Mouse (Mus musculus) G1E-ER4 (cell line): ENCODE results near the gene Tsacc. TPM values are rescaled to one million over a fixed set of nuclear protein-coding genes. Genes with fewer than 3 reads are reported as not detected.

Experiments
- GATA1 ChIP-seq: IDR thresholded peaks from one replicate; pipeline ENCODE4 v1.8.0; 2012; ENCODE audit warnings: low read length, inconsistent platforms
- polyA plus RNA-seq: library from polyadenylated mRNA; stranded (reverse); fragments of >175 nt; gene quantifications from 2 replicates; pipeline ENCODE4 v1.2.3, GENCODE M21; 2012

Gene Tsacc
- polyA plus RNA-seq, 1 experiment, result 1.1 TPM

DNA sequence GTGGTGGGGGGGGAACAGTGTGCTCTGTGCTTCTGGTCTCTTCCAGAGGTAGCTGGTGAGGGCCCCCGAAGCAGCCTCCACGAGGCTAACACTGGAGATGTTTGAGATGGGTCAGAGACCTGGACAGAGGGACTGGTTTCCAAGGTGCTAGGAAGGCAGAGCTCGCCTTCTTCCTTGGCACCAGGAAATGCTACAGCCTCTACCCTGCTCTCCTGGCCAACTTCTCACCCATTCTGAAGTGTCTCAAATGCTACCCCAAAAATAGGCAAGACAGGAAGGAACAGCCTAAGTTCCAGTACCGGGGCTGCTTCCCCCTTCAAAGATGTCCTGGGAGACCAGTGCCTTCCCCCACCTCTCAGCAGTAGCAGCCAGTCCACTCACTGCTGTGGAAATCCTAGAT is 57.4 kb downstream of the Tsacc start:
- no peak for TF ChIP-seq GATA1

DNA sequence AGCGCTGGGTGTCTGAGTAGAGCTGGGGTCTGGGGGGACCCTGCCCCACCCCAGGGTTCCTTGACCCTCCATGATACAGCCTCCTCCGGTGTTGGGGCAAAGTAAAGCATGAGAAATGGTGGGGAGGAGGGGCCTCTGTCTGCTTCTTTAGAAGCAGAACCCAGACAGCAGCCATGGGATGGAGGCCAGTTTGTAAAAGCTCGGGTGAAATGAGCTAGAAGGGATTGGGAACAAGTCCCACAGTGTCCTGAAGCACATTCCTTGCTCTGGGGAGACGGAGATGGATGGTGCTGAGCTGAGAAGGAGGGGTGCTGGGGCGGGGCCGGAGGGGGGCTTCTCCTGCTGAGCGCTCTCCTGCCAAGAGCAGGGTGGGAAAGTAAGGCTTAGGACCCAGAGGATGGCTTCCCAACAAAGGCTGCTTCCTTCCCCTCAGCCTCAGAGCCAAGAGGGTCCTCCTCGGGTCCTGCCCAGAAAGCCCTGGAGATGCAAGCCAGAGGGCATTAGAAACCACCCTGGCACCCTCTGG is 57.9 kb downstream of the Tsacc start:
- TF ChIP-seq GATA1, result no peak

DNA sequence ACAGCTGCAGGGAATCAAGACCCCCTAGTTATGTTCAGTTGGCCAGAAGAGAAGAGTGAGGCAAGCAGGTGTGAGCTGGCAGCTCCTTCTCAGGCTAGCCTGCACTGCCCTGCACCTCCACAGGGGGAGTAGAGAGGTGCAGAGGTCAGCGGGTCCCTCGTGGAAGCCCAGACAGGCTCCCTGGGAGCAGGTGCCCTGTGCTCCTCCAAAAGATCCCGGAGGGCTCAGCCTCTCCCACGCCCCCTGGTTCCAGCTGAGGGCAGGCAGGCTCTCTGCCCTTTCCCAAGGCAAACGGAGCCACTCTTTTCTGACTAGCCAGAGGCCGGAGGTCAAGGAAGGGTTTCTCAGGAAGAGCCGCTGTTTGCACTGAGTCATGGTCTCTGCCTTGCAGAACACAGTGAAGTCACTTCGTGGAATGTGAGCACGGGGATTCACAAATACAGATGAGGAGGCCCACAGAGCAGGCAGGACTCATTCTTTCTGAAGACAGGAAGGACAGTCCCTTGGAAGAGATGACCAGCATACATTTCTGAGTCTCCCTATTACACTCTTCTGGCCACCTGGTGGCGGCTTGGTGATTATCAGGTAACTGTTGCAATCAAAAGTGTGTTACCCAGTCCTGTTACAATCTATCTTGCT is 59.1 kb downstream of the Tsacc start:
- no peak for TF ChIP-seq GATA1

DNA sequence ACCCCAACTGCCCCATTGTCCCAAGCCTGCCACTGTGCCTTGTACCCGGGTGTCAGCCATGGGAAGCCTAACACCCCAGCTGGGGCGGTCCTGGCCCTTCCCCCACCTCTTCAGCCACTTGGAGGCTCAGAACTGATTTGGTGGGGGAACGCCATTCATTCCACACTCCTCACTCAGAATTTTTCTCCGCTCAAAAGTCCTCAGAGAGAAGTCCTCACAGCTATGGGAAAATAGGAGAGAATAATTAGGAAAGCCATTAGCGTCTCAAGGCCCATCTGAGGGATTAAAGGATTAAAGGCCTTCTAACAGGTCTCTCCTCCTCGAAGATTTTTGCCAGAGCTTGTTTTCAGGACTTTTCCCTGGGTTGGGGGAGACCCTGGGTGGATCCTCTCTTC is 59.6 kb downstream of the Tsacc start:
- no peak for TF ChIP-seq GATA1

DNA sequence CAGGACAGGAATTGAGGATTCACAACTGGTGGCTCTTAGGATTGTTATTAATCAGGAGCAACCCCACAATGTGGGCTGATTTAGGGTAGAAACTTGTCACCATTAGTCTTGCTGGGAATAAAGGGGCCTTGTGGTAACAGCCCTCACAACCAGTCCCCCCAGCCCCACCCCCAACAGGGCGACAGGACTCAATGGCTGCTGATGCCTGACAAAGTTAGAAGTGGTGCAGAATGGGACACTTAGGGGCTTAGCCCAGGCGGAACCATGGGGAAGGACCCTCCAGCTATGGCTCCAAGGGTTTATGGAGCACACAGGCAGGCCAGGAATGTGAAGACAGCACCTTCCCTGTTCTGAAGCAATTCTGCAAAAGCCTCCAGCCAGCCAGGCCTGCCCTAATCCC is 61.2 kb downstream of the Tsacc start:
- TF ChIP-seq GATA1, result no peak

DNA sequence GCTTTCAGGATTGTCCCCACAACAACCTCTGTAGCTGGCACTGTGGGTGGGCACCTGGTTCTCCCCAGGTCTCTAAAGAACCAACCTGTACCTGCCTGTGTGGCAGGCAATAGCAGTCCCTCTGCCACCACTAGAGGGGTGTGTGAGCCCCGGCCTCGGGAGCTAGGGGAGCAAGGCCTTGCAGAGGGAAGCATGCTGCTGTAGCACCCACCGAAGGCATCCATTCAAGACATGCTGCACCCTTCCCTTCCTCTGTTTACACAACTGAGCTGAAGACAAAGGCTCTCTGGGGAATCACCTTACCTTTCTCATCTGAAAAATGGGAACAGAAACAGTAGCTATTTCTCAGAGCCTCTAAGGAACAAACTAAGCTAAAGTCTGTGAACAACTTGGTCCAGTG is 61.6 kb downstream of the Tsacc start:
- TF ChIP-seq GATA1, result no peak

DNA sequence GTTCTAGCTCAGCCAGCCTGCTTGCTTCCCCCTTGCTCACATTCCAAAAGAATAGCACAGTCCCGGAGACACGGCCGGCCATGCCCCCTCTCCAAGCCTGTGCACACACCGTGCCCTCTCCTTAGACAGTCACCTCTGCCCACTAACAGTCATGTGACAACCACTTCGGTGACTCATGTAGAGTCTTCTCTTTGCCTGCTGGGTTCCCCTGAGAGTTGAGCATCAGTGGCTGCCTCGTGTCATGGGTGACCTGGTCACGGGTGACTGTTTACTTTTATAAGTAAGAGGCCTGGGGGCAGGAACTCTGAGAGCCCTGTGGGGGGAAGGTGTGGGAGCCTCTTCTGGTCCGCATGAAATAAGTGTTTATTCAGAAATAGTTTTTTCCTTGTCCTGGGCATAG is 62.8 kb downstream of the Tsacc start:
- TF ChIP-seq GATA1, result no peak

DNA sequence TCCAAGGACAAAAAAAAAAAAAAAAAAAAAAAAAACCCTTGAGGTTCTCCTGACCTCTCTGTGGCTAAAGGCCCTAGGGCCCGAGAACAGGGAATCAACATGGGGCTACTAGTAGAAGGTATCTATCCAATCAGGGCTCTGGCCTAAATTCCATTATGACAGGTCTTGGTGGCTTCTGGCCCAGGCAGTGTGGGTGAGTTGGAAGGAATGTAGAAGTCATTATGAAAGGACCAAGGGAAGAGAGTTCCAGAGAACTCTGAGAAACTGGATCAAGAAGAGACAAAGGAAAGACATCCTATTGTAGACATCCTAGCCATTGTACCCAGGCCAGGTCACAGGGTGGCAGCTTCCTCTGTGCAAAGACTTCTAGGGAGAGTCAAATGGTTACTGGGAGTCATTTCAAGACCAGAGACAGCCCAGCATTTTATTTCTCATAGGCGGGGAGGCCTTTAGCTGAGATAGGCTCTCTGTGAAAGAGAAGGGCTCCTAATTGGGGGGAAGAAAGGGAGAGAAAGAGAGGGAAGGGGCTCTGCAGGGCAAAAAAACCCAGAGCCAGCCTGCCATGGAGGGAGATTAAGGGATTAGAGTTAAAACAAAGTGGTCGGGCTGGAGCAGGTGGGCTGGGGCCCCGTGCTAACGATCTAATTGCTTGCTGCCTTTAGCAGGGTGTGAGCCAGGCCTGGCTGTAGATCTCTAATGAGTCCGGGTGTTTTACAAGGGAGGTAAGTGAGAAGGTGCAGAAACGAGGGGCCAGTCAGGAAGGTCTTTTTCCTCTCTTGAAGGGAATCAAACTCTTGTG is 63.7 kb downstream of the Tsacc start:
- TF ChIP-seq GATA1, result no peak

Other genes starting within 250 kb of the Tsacc start
- gene Naxe, start 238.5 kb downstream of the Tsacc start, polyA plus RNA-seq, result 26.1 and 37.5 TPM in 2 replicates
- gene Ttc24, start 218.7 kb downstream of the Tsacc start, polyA plus RNA-seq, result not detected in 2 replicates
- gene Iqgap3, start 215.0 kb downstream of the Tsacc start, polyA plus RNA-seq, result 7.6 and 13.5 TPM in 2 replicates
- 164 and 168 TPM in 2 replicates for gene Mef2d, start 154.6 kb downstream of the Tsacc start, polyA plus RNA-seq
- not detected in 2 replicates for gene Rhbg, start 42.3 kb downstream of the Tsacc start, polyA plus RNA-seq
- not detected in 2 replicates for gene Gm38392, start 9.8 kb downstream of the Tsacc start, polyA plus RNA-seq
- gene Cct3, start 117 bp upstream of the Tsacc start, polyA plus RNA-seq, result 13.4 and 13.6 TPM in 2 replicates
- gene Glmp, start 28.0 kb upstream of the Tsacc start, polyA plus RNA-seq, result 18.7 and 56.8 TPM in 2 replicates
- 1.2 and 3.4 TPM in 2 replicates for gene Tmem79, start 39.1 kb upstream of the Tsacc start, polyA plus RNA-seq
- gene Smg5, start 39.3 kb upstream of the Tsacc start, polyA plus RNA-seq, result 48.6 and 63.1 TPM in 2 replicates
- gene Paqr6, start 67.6 kb upstream of the Tsacc start, polyA plus RNA-seq, result not detected in 2 replicates
- not detected in 2 replicates for gene Bglap3, start 75.7 kb upstream of the Tsacc start, polyA plus RNA-seq
- not detected in 2 replicates for gene Bglap2, start 81.7 kb upstream of the Tsacc start, polyA plus RNA-seq
- 0.30 and 0.36 TPM in 2 replicates for gene Bglap, start 87.5 kb upstream of the Tsacc start, polyA plus RNA-seq
- 275 and 327 TPM in 2 replicates for gene Pmf1, start 113.3 kb upstream of the Tsacc start, polyA plus RNA-seq
- 8.1 and 17.5 TPM in 2 replicates for gene Slc25a44, start 128.1 kb upstream of the Tsacc start, polyA plus RNA-seq
- 5.2 and 7.4 TPM in 2 replicates for gene Sema4a, start 164.2 kb upstream of the Tsacc start, polyA plus RNA-seq
- gene Lmna, start 213.0 kb upstream of the Tsacc start, polyA plus RNA-seq, result 352 and 421 TPM in 2 replicates
- gene Mex3a, start 235.4 kb upstream of the Tsacc start, polyA plus RNA-seq, result 9.2 and 9.9 TPM in 2 replicates